Comparison of ENCODE assay signal across 23 mouse cellular contexts in genomic region chr11:106587786-106588519, GRCm38 (mm10). TPM values are rescaled to one million over a fixed set of nuclear protein-coding genes. Genes with fewer than 3 reads are reported as not detected.
A peak's percentile ranks its signal among the peaks of the same experiment; 100 is the strongest.
DNase-seq lines count a peak whose midpoint lies in the region; ATAC-seq and TF ChIP-seq lines count a peak whose summit lies in the region.
"Had no signal": no experiment of that assay in that cellular context is flagged by ENCODE, and none has a peak within 500 bp of the region (broad histone marks: within the 10 kb centered on the region; RNA-seq: fewer than 3 reads in every experiment).

No protein-coding gene starts in this region.

- ATAC-seq in stomach, postnatal 0 days (ENCODE audit: low FRiP score, low TSS enrichment) = peak; percentile 94
- no peak for ATAC-seq in kidney, embryonic 14.5 days (ENCODE audit: low FRiP score, low TSS enrichment)
- ATAC-seq: forebrain, embryonic 14.5 days; midbrain, embryonic 15.5 days had no signal

- no peak overlapping the region for H3K4me2 ChIP-seq in stomach, postnatal 0 days (replicated peaks; ENCODE audit: low read depth)
- no peak overlapping the region for H3K4me2 ChIP-seq in kidney, embryonic 14.5 days (replicated peaks; ENCODE audit: low read depth, low read length)
- H3K4me2 ChIP-seq: limb, embryonic 12.5 days; midbrain, embryonic 15.5 days had no signal

- H3K9me3 ChIP-seq in stomach, postnatal 0 days (ENCODE audit: control insufficient read depth, low read length) = no peaks in the 10 kb centered on the region
- H3K9me3 ChIP-seq in kidney, embryonic 14.5 days (ENCODE audit: control insufficient read depth, low read length) = no peaks in the 10 kb centered on the region
- H3K9me3 ChIP-seq: heart, embryonic 13.5 days; limb, embryonic 12.5 days; midbrain, embryonic 15.5 days had no signal

- no peak for TF ChIP-seq POLR2A in liver, adult 2 months (IDR thresholded peaks at IDR 0.05; ENCODE audit: extremely low read depth, insufficient read depth, low read length)

- WGBS in liver, adult 2 months = 47% methylated on average over 10 of the region's 10 CpGs
- WGBS in stomach, postnatal 0 days = 63% methylated on average over 10 of the region's 10 CpGs
- 76% methylated on average over 10 of the region's 10 CpGs for WGBS in kidney, embryonic 14.5 days

- H3K79me2 ChIP-seq in liver, adult 2 months (ENCODE audit: control insufficient read depth, insufficient read depth, low read length) = peaks cover 45% of the 10 kb centered on the region

- H3K27me3 ChIP-seq in liver, adult 2 months (ENCODE audit: control insufficient read depth, insufficient read depth, low read length) = no peaks in the 10 kb centered on the region
- no peaks in the 10 kb centered on the region for H3K27me3 ChIP-seq in stomach, postnatal 0 days (ENCODE audit: control insufficient read depth, insufficient read depth, low read length)
- no peaks in the 10 kb centered on the region for H3K27me3 ChIP-seq in kidney, embryonic 14.5 days (ENCODE audit: control insufficient read depth, insufficient read depth, low read length)
- H3K27me3 ChIP-seq: heart, embryonic 13.5 days; limb, embryonic 12.5 days; midbrain, embryonic 15.5 days had no signal

- TF ChIP-seq EP300 in stomach, postnatal 0 days (optimal IDR thresholded peaks at IDR 0.05) = no peak

- no peak overlapping the region for H3K4me3 ChIP-seq in liver, adult 2 months (ENCODE audit: insufficient read depth, low read depth, low read length)
- H3K4me3 ChIP-seq in stomach, postnatal 0 days (ENCODE audit: low read depth, low read length) = no peak overlapping the region
- H3K4me3 ChIP-seq in kidney, embryonic 14.5 days (ENCODE audit: low read length) = no peak overlapping the region
- H3K4me3 ChIP-seq: heart, embryonic 13.5 days; layer of hippocampus, adult 2 months; limb, embryonic 12.5 days; midbrain, embryonic 15.5 days had no signal

- TF ChIP-seq CTCF in liver, adult 2 months (IDR thresholded peaks at IDR 0.05; ENCODE audit: low read depth, low read length) = no peak
- no peak for TF ChIP-seq CTCF in stomach, postnatal 0 days (IDR thresholded peaks at IDR 0.05; ENCODE audit: low read depth)

- H3K27ac ChIP-seq in liver, adult 2 months (replicated peaks; ENCODE audit: insufficient read depth, low read depth, low read length) = peak overlapping the region; percentile 69
- H3K27ac ChIP-seq in stomach, postnatal 0 days (replicated peaks) = peak overlapping the region; percentile 56; the same call in 1 of the 2 replicates
- H3K27ac ChIP-seq in kidney, embryonic 14.5 days (ENCODE audit: low read depth, low read length) = no peak overlapping the region
- H3K27ac ChIP-seq: heart, embryonic 13.5 days; hindbrain, postnatal 0 days; layer of hippocampus, adult 2 months; limb, embryonic 12.5 days; liver, embryonic 14.5 days; macrophage; midbrain, embryonic 15.5 days had no signal

- peak; percentile 48 for DNase-seq in liver, adult 2 months (ENCODE audit: extremely low read depth, low read depth, low spot score)
- DNase-seq in liver = no peak
- peak; percentile 57 for DNase-seq in CD4-positive helper T cell, adult 2 months (ENCODE audit: low read depth, low spot score)
- peak; percentile 48 for DNase-seq in adipocyte (ENCODE audit: low spot score)
- DNase-seq in stomach, postnatal 0 days (ENCODE audit: low spot score) = peak; percentile 61
- no peak for DNase-seq in layer of hippocampus, adult 11-12 months (ENCODE audit: low spot score)
- DNase-seq: adrenal gland, adult 8-10 months; B cell, adult 2 months; cerebellum, adult 18-20 months; gastrocnemius, postnatal 10 days; heart, postnatal 14 days; kidney, adult 2 months; kidney, postnatal 10 days; layer of hippocampus, postnatal 36 days had no signal

- peaks cover 45% of the 10 kb centered on the region for H3K4me1 ChIP-seq in liver, adult 2 months (ENCODE audit: control insufficient read depth, insufficient read depth, low read length)
- H3K4me1 ChIP-seq in stomach, postnatal 0 days (replicated peaks; ENCODE audit: control insufficient read depth, insufficient read depth) = no peaks in the 10 kb centered on the region; the same call in 1 of the 2 replicates
- peaks cover 6% of the 10 kb centered on the region; the same call in 1 of the 2 replicates for H3K4me1 ChIP-seq in kidney, embryonic 14.5 days (ENCODE audit: control insufficient read depth, insufficient read depth, low read length)
- H3K4me1 ChIP-seq: midbrain, embryonic 15.5 days had no signal

- peak overlapping the region; percentile 54 for H3K9ac ChIP-seq in liver, adult 2 months (ENCODE audit: low read depth, low read length)
- no peak overlapping the region for H3K9ac ChIP-seq in stomach, postnatal 0 days (ENCODE audit: low read length)
- no peak overlapping the region for H3K9ac ChIP-seq in kidney, embryonic 14.5 days (ENCODE audit: low read depth, low read length)
- H3K9ac ChIP-seq: liver, embryonic 14.5 days; midbrain, embryonic 15.5 days had no signal

- no peaks in the 10 kb centered on the region for H3K36me3 ChIP-seq in liver, adult 2 months (ENCODE audit: control insufficient read depth, insufficient read depth, low read length)
- no peaks in the 10 kb centered on the region for H3K36me3 ChIP-seq in stomach, postnatal 0 days (ENCODE audit: control insufficient read depth, insufficient read depth, low read length)
- no peaks in the 10 kb centered on the region for H3K36me3 ChIP-seq in kidney, embryonic 14.5 days (ENCODE audit: control insufficient read depth, insufficient read depth, low read length)
- H3K36me3 ChIP-seq: midbrain, embryonic 15.5 days had no signal

RNA-seq across cellular contexts. Expression of gene Tex2, which starts 25.3 kb away (rescaled TPM):
- 60.4 and 63.4 TPM in 2 replicates for total RNA-seq in liver, adult 2 months (2014; rRNA removed)
- polyA plus RNA-seq in liver, adult 2 months (2012; rRNA removed) = 45.3 and 49.7 TPM in 2 replicates
- 11.6 and 12.1 TPM in 2 replicates for polyA plus RNA-seq in stomach, postnatal 0 days (2015; fragmentation: Nextera tagmentation; extraction: Ambion mirVana)
- 5.0 and 9.7 TPM in 2 replicates for polyA plus RNA-seq in kidney, embryonic 14.5 days (2014; fragmentation: Nextera tagmentation; extraction: Ambion mirVana)

Comparison
In these comparisons a context has a peak if more than half of its experiments do, and no peak if none do; other contexts are left out.
1. DNase-seq: peak in liver, adult 2 months (single experiment), CD4-positive helper T cell, adult 2 months (single experiment), adipocyte (single experiment) and stomach, postnatal 0 days (single experiment); none in liver (single experiment) and layer of hippocampus, adult 11-12 months (single experiment).